Mouse (Mus musculus): Measurements from ENCODE around the gene Arhgef12. TPM values are rescaled to one million over a fixed set of nuclear protein-coding genes. Genes with fewer than 3 reads are reported as not detected.

Gene Arhgef12
- total and polyA plus RNA-seq, 3 experiments: 11.8 to 33.5 (median 14.7) TPM

DNA sequence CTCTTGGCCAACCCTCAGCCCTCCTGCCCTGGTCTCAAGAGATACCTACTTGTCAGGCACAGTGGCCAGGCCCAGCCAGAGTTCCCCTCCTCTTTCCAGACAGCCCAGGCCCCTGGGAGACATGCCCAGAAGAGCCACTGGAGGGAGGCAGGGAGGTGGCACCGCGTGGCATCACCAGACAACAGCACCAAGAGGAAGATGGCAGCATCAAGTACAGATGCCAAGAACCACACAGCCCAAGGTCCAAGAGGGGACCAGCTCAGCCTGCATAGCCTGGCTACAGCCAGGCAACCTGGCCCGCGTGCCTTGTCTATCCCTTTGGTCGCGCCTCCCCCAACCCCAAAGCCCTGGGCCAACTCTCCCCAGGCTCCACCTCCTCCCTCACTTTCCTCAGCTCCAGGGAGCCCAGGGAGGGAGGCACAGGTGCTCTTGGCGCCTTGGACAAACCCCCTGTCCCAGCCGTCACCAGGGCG, 163.9 kb downstream of the Arhgef12 start:
- Histone ChIP-seq H3K9ac (ENCODE audit: control insufficient read depth, low read depth, low read length, poor library complexity, severe bottlenecking) (no peak overlapping the region), H3K79me2 (ENCODE audit: control insufficient read depth, insufficient read depth, low read length, poor library complexity) (peaks cover 2% of the 10 kb centered on the region; the same call in 1 of the 2 replicates), H3K27ac (ENCODE audit: control insufficient read depth, low read depth, low read length) (no peak overlapping the region), H3K4me3 (ENCODE audit: control insufficient read depth in 1 of 2, insufficient read depth in 1 of 2, low read depth in 2 of 2, low read length in 2 of 2) (no peak overlapping the region), H3K27me3 (ENCODE audit: control insufficient read depth in 1 of 2, insufficient read depth in 2 of 2, low read length in 2 of 2) (no peaks in the 10 kb centered on the region; a peak in 1 of 4 replicates), H3K36me3 (ENCODE audit: control insufficient read depth in 1 of 2, insufficient read depth in 2 of 2, low read length in 2 of 2) (peaks cover 0 to 2% of the 10 kb centered on the region in 2 experiments; a peak in 1 of 4 replicates), H3K9me3 (replicated peaks; ENCODE audit: insufficient read depth, low read length) (no peaks in the 10 kb centered on the region), H3K4me1 (ENCODE audit: control insufficient read depth in 1 of 2, insufficient read depth in 2 of 2, low read length in 2 of 2) (peaks cover 0 to 5% of the 10 kb centered on the region in 2 experiments; a peak in 2 of 4 replicates)
- TF ChIP-seq ZKSCAN1 (IDR thresholded peaks at IDR 0.05; ENCODE audit: low read depth, low read length) (no peak), SMC3 (IDR thresholded peaks at IDR 0.05; ENCODE audit: low read depth, low read length) (no peak), MEF2A (IDR thresholded peaks at IDR 0.05; ENCODE audit: extremely low read depth, insufficient replicate concordance, low read depth, low read length, poor library complexity, severe bottlenecking) (no peak), MYB (IDR thresholded peaks at IDR 0.05; ENCODE audit: low read depth, low read length) (no peak), POLR2AphosphoS5 (IDR thresholded peaks at IDR 0.05; ENCODE audit: borderline replicate concordance, low read depth, low read length) (no peak), SIN3A (IDR thresholded peaks at IDR 0.05; ENCODE audit: low read length) (no peak), TCF12 (IDR thresholded peaks at IDR 0.05; ENCODE audit: low read depth, low read length) (no peak), ELF1 (IDR thresholded peaks at IDR 0.05; ENCODE audit: low read depth, low read length) (no peak), EP300 (IDR thresholded peaks at IDR 0.05; ENCODE audit: low read depth in 1 of 2, low read length in 2 of 2) (no peak), USF1 (IDR thresholded peaks at IDR 0.05; ENCODE audit: low read depth, low read length) (no peak), ETS1 (IDR thresholded peaks at IDR 0.05; ENCODE audit: low read depth, low read length) (no peak), RAD21 (IDR thresholded peaks at IDR 0.05; ENCODE audit: low read depth, low read length) (no peak), CHD2 (IDR thresholded peaks at IDR 0.05; ENCODE audit: low read length) (no peak), MAZ (IDR thresholded peaks at IDR 0.05; ENCODE audit: low read depth, low read length) (no peak), GABPA (IDR thresholded peaks at IDR 0.05; ENCODE audit: low read depth, low read length) (no peak), POLR2A (IDR thresholded peaks at IDR 0.05; ENCODE audit: control insufficient read depth in 1 of 2, insufficient read depth in 1 of 2, low read depth in 1 of 2, low read length in 2 of 2, poor library complexity in 1 of 2) (no peak), JUND (IDR thresholded peaks at IDR 0.05; ENCODE audit: low read depth, low read length) (no peak)
- no peak for DNase-seq (ENCODE audit: low read depth, low spot score)

DNA sequence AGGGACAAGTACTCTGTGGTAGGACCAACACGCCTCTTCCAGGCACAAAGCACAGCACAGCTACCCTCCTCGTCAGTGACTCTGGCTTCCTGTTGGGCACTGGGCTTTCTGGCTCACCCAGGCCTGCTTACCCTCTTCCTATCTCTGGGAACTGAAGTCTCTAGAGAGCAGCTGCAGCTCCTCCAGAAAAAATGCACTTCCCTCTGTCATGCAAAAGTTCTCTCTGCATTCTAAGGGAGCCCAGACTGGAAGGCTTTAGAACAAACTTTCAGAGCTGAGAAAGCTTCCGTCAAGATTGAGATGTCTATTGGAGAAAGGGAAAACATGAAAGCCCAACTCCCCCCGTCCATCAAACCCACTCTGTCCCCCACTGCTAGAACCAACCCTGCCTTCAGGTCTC, 164.9 kb downstream of the Arhgef12 start:
- no peaks in the 10 kb centered on the region; a peak in 1 of 4 replicates for H3K27me3 ChIP-seq (ENCODE audit: control insufficient read depth in 1 of 2, insufficient read depth in 2 of 2, low read length in 2 of 2)
- TF ChIP-seq MAFK (IDR thresholded peaks at IDR 0.05; ENCODE audit: borderline replicate concordance, low read depth, low read length) (no peak), MYB (IDR thresholded peaks at IDR 0.05; ENCODE audit: low read depth, low read length) (no peak), POLR2AphosphoS2 (IDR thresholded peaks at IDR 0.05; ENCODE audit: low read length) (no peak), ZNF384 (IDR thresholded peaks at IDR 0.05; ENCODE audit: low read depth, low read length) (no peak), TAL1 (IDR thresholded peaks at IDR 0.05; ENCODE audit: low read length) (no peak), SMC3 (IDR thresholded peaks at IDR 0.05; ENCODE audit: low read depth, low read length) (no peak), ZKSCAN1 (IDR thresholded peaks at IDR 0.05; ENCODE audit: low read depth, low read length) (no peak), GATA1 (IDR thresholded peaks at IDR 0.05; ENCODE audit: low read depth, low read length) (no peak), E2F4 (IDR thresholded peaks at IDR 0.05; ENCODE audit: borderline replicate concordance, low read depth, low read length) (no peak), TCF12 (IDR thresholded peaks at IDR 0.05; ENCODE audit: low read depth, low read length) (no peak), ZMIZ1 (IDR thresholded peaks at IDR 0.05; ENCODE audit: low read depth, low read length) (no peak), USF1 (IDR thresholded peaks at IDR 0.05; ENCODE audit: low read depth, low read length) (no peak), MAZ (IDR thresholded peaks at IDR 0.05; ENCODE audit: low read depth, low read length) (no peak), USF2 (IDR thresholded peaks at IDR 0.05; ENCODE audit: borderline replicate concordance in 1 of 2, insufficient read depth in 1 of 2, low read depth in 1 of 2, low read length in 2 of 2) (no peak), CHD2 (IDR thresholded peaks at IDR 0.05; ENCODE audit: low read length) (no peak), JUND (IDR thresholded peaks at IDR 0.05; ENCODE audit: low read depth, low read length) (no peak), HCFC1 (IDR thresholded peaks at IDR 0.05; ENCODE audit: low read depth, low read length) (no peak), MYC (IDR thresholded peaks at IDR 0.05; ENCODE audit: low read depth, low read length) (no peak), CHD1 (IDR thresholded peaks at IDR 0.05; ENCODE audit: low read depth, low read length) (no peak)

More for the DNA sequence above, 164.9 kb downstream of the Arhgef12 start:
- H3K4me3 ChIP-seq (ENCODE audit: control insufficient read depth in 1 of 2, insufficient read depth in 1 of 2, low read depth in 2 of 2, low read length in 2 of 2): no peak overlapping the region
- peaks cover 0 to 5% of the 10 kb centered on the region in 2 experiments; a peak in 2 of 4 replicates for H3K4me1 ChIP-seq (ENCODE audit: control insufficient read depth in 1 of 2, insufficient read depth in 2 of 2, low read length in 2 of 2)
- H3K36me3 ChIP-seq (ENCODE audit: control insufficient read depth in 1 of 2, insufficient read depth in 2 of 2, low read length in 2 of 2): peaks cover 0 to 2% of the 10 kb centered on the region in 2 experiments; a peak in 1 of 4 replicates
- no peak for DNase-seq (ENCODE audit: low read depth, low spot score)
- peaks cover 2% of the 10 kb centered on the region; the same call in 1 of the 2 replicates for H3K79me2 ChIP-seq (ENCODE audit: control insufficient read depth, insufficient read depth, low read length, poor library complexity)
- no peak overlapping the region for H3K9ac ChIP-seq (ENCODE audit: control insufficient read depth, low read depth, low read length, poor library complexity, severe bottlenecking)
- no peaks in the 10 kb centered on the region for H3K9me3 ChIP-seq (replicated peaks; ENCODE audit: insufficient read depth, low read length)
- no peak overlapping the region for H3K27ac ChIP-seq (ENCODE audit: control insufficient read depth, low read depth, low read length)

All from MEL (cell line).